Mouse (Mus musculus) hindbrain, embryonic 13.5 days (tissue): ENCODE measurements at regions not wholly inside any gene's neighbourhood (a gene's known extent, or its start where the extent isn't known, plus 50 kb on each side); places are given as distances from the start of the nearest gene placed in this dataset.

Experiments used
- ATAC-seq: fragments of 200-750 bp; cut with Nextera tagmentation; 2 replicates; pipeline ENCODE4 v1.8.0; 2017; ENCODE audit warnings: moderate TSS enrichment; ENCODE audit not compliant: low FRiP score
- H3K27ac ChIP-seq: fragments of 300-500 bp; sonication (generic); 2 replicates; pipeline ENCODE4 v1.5.1; 2015; ENCODE audit warnings: inconsistent platforms, mild to moderate bottlenecking, moderate library complexity
- H3K27me3 ChIP-seq: fragments of 300-500 bp; sonication (generic); 2 replicates; pipeline ENCODE4 v1.6.1; 2015; ENCODE audit warnings: mild to moderate bottlenecking, inconsistent platforms
- H3K36me3 ChIP-seq: fragments of 300-500 bp; sonication (generic); 2 replicates; pipeline ENCODE4 v1.6.1; 2015; ENCODE audit warnings: mild to moderate bottlenecking, inconsistent platforms
- H3K4me1 ChIP-seq: fragments of 300-500 bp; sonication (generic); replicated peaks from 2 replicates; pipeline ENCODE4 v1.6.1; 2015; ENCODE audit warnings: inconsistent platforms
- H3K4me2 ChIP-seq: fragments of 300-500 bp; sonication (generic); 2 replicates; pipeline ENCODE4 v1.6.1; 2015; ENCODE audit warnings: inconsistent platforms, mild to moderate bottlenecking, moderate library complexity
- H3K4me3 ChIP-seq: fragments of 300-500 bp; sonication (generic); 2 replicates; pipeline ENCODE4 v1.5.1; 2015; ENCODE audit warnings: mild to moderate bottlenecking, inconsistent platforms
- H3K9ac ChIP-seq: fragments of 300-500 bp; sonication (generic); 2 replicates; pipeline ENCODE4 v1.6.1; 2015; ENCODE audit warnings: mild to moderate bottlenecking, inconsistent platforms
- H3K9me3 ChIP-seq: fragments of 300-500 bp; sonication (generic); 2 replicates; pipeline ENCODE4 v1.6.1; 2016; ENCODE audit warnings: inconsistent platforms
- WGBS: fragments of 180-500 bp; shearing (Covaris S2); methylation state at CpG from one replicate; pipeline ENCODE4 v1.1.7; 2015; 5-methylcytosine and 5-hydroxymethylcytosine counted together

GRCm38 (mm10) chr2:167756721-167757120 lies 67.1 kb upstream of the Tmem189 start:
- Histone ChIP-seq H3K27me3 (no peaks in the 10 kb centered on the region), H3K36me3 (no peaks in the 10 kb centered on the region), H3K4me3 (no peak overlapping the region), H3K9me3 (no peaks in the 10 kb centered on the region), H3K27ac (no peak overlapping the region), H3K9ac (no peak overlapping the region), H3K4me2 (no peak overlapping the region), H3K4me1 (peaks cover 12% of the 10 kb centered on the region)
- ATAC-seq = no peak
- 84% methylated on average over 12 of the region's 12 CpGs for WGBS

- no peak for ATAC-seq
- Histone ChIP-seq H3K9ac (no peak overlapping the region), H3K4me1 (peaks cover 12% of the 10 kb centered on the region), H3K4me2 (no peak overlapping the region), H3K4me3 (no peak overlapping the region), H3K27ac (no peak overlapping the region), H3K9me3 (no peaks in the 10 kb centered on the region), H3K36me3 (no peaks in the 10 kb centered on the region), H3K27me3 (no peaks in the 10 kb centered on the region)
- 89% methylated on average over 22 of the region's 22 CpGs for WGBS
Observed at GRCm38 (mm10) chr2:167754929-167755551, 65.4 kb upstream of the Tmem189 start.

- 81% methylated on average over 9 of the region's 9 CpGs for WGBS
- no peak for ATAC-seq
- Histone ChIP-seq H3K27ac (no peak overlapping the region), H3K9ac (no peak overlapping the region), H3K27me3 (no peaks in the 10 kb centered on the region), H3K36me3 (no peaks in the 10 kb centered on the region), H3K9me3 (no peaks in the 10 kb centered on the region), H3K4me1 (peaks cover 12% of the 10 kb centered on the region), H3K4me2 (no peak overlapping the region), H3K4me3 (no peak overlapping the region)
Observed at GRCm38 (mm10) chr2:167753898-167754297, 64.3 kb upstream of the Tmem189 start.

- no peak overlapping the region for H3K4me2 ChIP-seq
- peak overlapping the region; percentile 24; the same call in 1 of the 2 replicates for H3K9ac ChIP-seq
- no peak for ATAC-seq
- H3K27ac ChIP-seq = peak overlapping the region; percentile 23
- H3K9me3 ChIP-seq = no peaks in the 10 kb centered on the region
- H3K4me1 ChIP-seq = peaks cover 12% of the 10 kb centered on the region
- WGBS = 64% methylated on average over 12 of the region's 12 CpGs
- H3K27me3 ChIP-seq = no peaks in the 10 kb centered on the region
- no peak overlapping the region for H3K4me3 ChIP-seq
- no peaks in the 10 kb centered on the region for H3K36me3 ChIP-seq
Observed at GRCm38 (mm10) chr2:167752805-167753556, 63.4 kb upstream of the Tmem189 start.

GRCm38 (mm10) chr2:167751585-167751984 lies 62.0 kb upstream of the Tmem189 start:
- no peak for ATAC-seq
- H3K4me1 ChIP-seq = peaks cover 20% of the 10 kb centered on the region
- 70% methylated on average over 2 of the region's 2 CpGs for WGBS
- H3K27me3 ChIP-seq = no peaks in the 10 kb centered on the region
- no peak overlapping the region for H3K4me3 ChIP-seq
- H3K27ac ChIP-seq = no peak overlapping the region
- no peak overlapping the region for H3K4me2 ChIP-seq
- H3K9ac ChIP-seq = no peak overlapping the region
- no peaks in the 10 kb centered on the region for H3K9me3 ChIP-seq
- no peaks in the 10 kb centered on the region for H3K36me3 ChIP-seq

- Histone ChIP-seq H3K4me3 (no peak overlapping the region), H3K27ac (no peak overlapping the region), H3K36me3 (no peaks in the 10 kb centered on the region), H3K27me3 (no peaks in the 10 kb centered on the region), H3K9ac (no peak overlapping the region), H3K4me2 (no peak overlapping the region), H3K4me1 (peaks cover 37% of the 10 kb centered on the region), H3K9me3 (no peaks in the 10 kb centered on the region)
- no peak for ATAC-seq
- WGBS = 94% methylated on average over 6 of the region's 6 CpGs
Observed at GRCm38 (mm10) chr2:167748297-167748696, 58.7 kb upstream of the Tmem189 start.

GRCm38 (mm10) chr2:167747164-167747843 lies 57.7 kb upstream of the Tmem189 start:
- ATAC-seq = no peak
- H3K27me3 ChIP-seq = no peaks in the 10 kb centered on the region
- H3K4me1 ChIP-seq = peaks cover 30% of the 10 kb centered on the region
- no peak overlapping the region for H3K4me3 ChIP-seq
- H3K27ac ChIP-seq = peak overlapping the region; percentile 44; the same call in 1 of the 2 replicates
- WGBS = 59% methylated on average over 13 of the region's 13 CpGs
- H3K36me3 ChIP-seq = no peaks in the 10 kb centered on the region
- no peak overlapping the region for H3K4me2 ChIP-seq
- no peaks in the 10 kb centered on the region for H3K9me3 ChIP-seq
- peak overlapping the region; percentile 24; the same call in 1 of the 2 replicates for H3K9ac ChIP-seq

GRCm38 (mm10) chr2:167746344-167746743 lies 56.7 kb upstream of the Tmem189 start:
- no peak overlapping the region for H3K4me3 ChIP-seq
- H3K27ac ChIP-seq = no peak overlapping the region
- 92% methylated on average over 4 of the region's 4 CpGs for WGBS
- H3K36me3 ChIP-seq = no peaks in the 10 kb centered on the region
- no peak for ATAC-seq
- no peaks in the 10 kb centered on the region for H3K9me3 ChIP-seq
- H3K9ac ChIP-seq = no peak overlapping the region; the same call in 1 of the 2 replicates
- no peaks in the 10 kb centered on the region for H3K27me3 ChIP-seq
- H3K4me2 ChIP-seq = no peak overlapping the region
- H3K4me1 ChIP-seq = peaks cover 30% of the 10 kb centered on the region

- Histone ChIP-seq H3K36me3 (no peaks in the 10 kb centered on the region), H3K27me3 (no peaks in the 10 kb centered on the region), H3K4me2 (no peak overlapping the region), H3K9me3 (no peaks in the 10 kb centered on the region), H3K4me3 (no peak overlapping the region), H3K4me1 (peaks cover 30% of the 10 kb centered on the region), H3K27ac (no peak overlapping the region), H3K9ac (0 out of 2 replicates have a peak overlapping the region, but pooled peaks have one; percentile 29)
- ATAC-seq = no peak
- WGBS = 56% methylated on average over 6 of the region's 6 CpGs
Observed at GRCm38 (mm10) chr2:167745409-167745808, 55.8 kb upstream of the Tmem189 start.

- no peaks in the 10 kb centered on the region for H3K27me3 ChIP-seq
- ATAC-seq = no peak
- H3K9me3 ChIP-seq = no peaks in the 10 kb centered on the region
- H3K27ac ChIP-seq = no peak overlapping the region
- 58% methylated on average over 1 of the region's 1 CpGs for WGBS
- no peak overlapping the region for H3K4me3 ChIP-seq
- no peak overlapping the region for H3K9ac ChIP-seq
- peaks cover 30% of the 10 kb centered on the region for H3K4me1 ChIP-seq
- H3K36me3 ChIP-seq = no peaks in the 10 kb centered on the region
- H3K4me2 ChIP-seq = no peak overlapping the region
Observed at GRCm38 (mm10) chr2:167744080-167744479, 54.5 kb upstream of the Tmem189 start.

- H3K9ac ChIP-seq = no peak overlapping the region
- no peaks in the 10 kb centered on the region for H3K9me3 ChIP-seq
- 66% methylated on average over 6 of the region's 6 CpGs for WGBS
- H3K27me3 ChIP-seq = no peaks in the 10 kb centered on the region
- H3K27ac ChIP-seq = no peak overlapping the region
- ATAC-seq = no peak
- no peak overlapping the region for H3K4me3 ChIP-seq
- no peak overlapping the region for H3K4me2 ChIP-seq
- H3K36me3 ChIP-seq = no peaks in the 10 kb centered on the region
- peaks cover 26% of the 10 kb centered on the region for H3K4me1 ChIP-seq
Observed at GRCm38 (mm10) chr2:167742479-167742878, 52.9 kb upstream of the Tmem189 start.

- no peak overlapping the region for H3K4me3 ChIP-seq
- H3K27ac ChIP-seq = no peak overlapping the region
- no peak overlapping the region for H3K9ac ChIP-seq
- 60% methylated on average over 6 of the region's 6 CpGs for WGBS
- ATAC-seq = no peak
- H3K4me2 ChIP-seq = no peak overlapping the region
- no peaks in the 10 kb centered on the region for H3K27me3 ChIP-seq
- H3K36me3 ChIP-seq = no peaks in the 10 kb centered on the region
- H3K9me3 ChIP-seq = no peaks in the 10 kb centered on the region
- peaks cover 8% of the 10 kb centered on the region for H3K4me1 ChIP-seq
Observed at GRCm38 (mm10) chr2:167740516-167741189, 51.0 kb upstream of the Tmem189 start.
